Mouse (Mus musculus) gastrocnemius, postnatal 14 days (tissue): Measurements from ENCODE around the gene Skap1. TPM values are rescaled to one million over a fixed set of nuclear protein-coding genes. Genes with fewer than 3 reads are reported as not detected.
A peak's percentile ranks its signal among the peaks of the same experiment; 100 is the strongest.

Experiments
- DNase-seq: peaks from one replicate; pipeline ENCODE4 v3.0.0; 2021; ENCODE audit warnings: mixed read lengths
- intact Hi-C: fragments of 180-260 bp; cut with DNase I; formaldehyde crosslinking; loops from one replicate; pipeline ENCODE4 v1.15.1; 2025; ENCODE audit warnings: low total_unique reads
- total RNA-seq, 2 experiments: library from RNA; stranded (reverse); gene quantifications; 2 replicates each; pipeline ENCODE4 v1.2.3; 2021

Skap1 gene
- total RNA-seq, 2 experiments from 2014 or later = 0.20 TPM; not detected in 1

GRCm38 (mm10) chr11:96728577-96728976, 264.2 kb downstream of the Skap1 start:
- no peak for DNase-seq
- intact Hi-C loops = no loop called here

GRCm38 (mm10) chr11:96729462-96729861, 265.1 kb downstream of the Skap1 start:
- intact Hi-C loops = no loop called here
- no peak for DNase-seq

DNA sequence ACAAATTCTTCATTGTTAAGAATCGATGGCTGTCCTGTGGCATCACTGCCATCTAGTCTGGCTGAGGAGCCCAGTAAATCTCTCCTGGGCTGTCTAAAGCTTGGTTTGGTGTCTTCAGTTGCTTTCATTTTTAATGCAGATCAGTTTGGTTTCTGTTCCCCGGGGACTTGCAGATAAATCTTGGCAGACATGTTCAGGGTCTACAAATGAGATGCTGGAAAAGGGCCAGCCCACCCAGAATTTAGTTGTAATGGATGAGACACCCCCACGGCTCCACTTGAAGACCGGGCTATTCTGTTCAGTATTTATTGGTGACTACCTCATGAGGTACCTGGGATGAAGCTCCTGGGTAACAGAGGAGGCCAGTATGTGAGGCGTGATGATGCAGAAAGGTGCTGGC, 265.9 kb downstream of the Skap1 start:
- intact Hi-C loops = no loop called here

DNA sequence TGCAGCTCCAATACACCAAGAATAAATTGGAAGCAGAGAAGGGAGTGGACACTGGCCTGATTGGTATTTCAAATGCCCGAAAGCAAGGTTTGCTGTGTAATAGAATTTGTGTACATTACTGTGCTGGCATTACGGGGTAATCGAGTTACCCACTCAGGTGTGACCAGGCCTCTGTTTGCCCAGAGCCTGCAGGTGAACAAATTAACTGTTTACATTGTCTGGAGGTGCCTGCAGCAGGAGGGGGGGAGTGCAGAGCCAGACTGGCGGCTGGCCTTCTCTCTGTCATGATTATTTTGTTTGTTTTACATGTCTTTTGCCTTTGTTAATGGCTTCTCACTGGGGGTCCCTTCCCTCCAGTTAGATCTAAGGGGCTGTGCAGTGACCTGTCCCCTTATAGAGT, 268.3 kb downstream of the Skap1 start:
- DNase-seq = no peak
- intact Hi-C loops = no loop called here

More for the DNA sequence above, 265.9 kb downstream of the Skap1 start:
- DNase-seq = no peak

DNA sequence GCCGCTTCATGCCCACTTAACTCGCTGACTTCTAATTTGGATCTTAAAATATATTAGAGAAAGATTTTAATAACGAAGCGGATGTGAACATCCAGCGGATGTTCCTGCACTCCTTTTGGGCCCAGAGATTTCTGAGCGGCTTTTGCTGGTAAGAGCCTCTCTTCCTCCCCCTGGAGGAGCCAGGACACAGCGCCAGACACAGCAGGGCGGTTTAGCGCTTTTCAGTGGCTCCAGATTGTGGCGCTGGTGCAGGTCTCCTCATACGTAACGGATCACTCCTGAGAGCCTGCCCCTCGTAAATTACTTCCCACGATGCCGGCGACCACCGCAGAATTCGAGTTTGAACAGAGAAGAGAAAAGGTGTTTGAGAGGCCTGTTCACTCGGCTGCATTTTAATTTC, 271.5 kb downstream of the Skap1 start:
- peak; percentile 46 for DNase-seq
- intact Hi-C loops = no loop called here

DNA sequence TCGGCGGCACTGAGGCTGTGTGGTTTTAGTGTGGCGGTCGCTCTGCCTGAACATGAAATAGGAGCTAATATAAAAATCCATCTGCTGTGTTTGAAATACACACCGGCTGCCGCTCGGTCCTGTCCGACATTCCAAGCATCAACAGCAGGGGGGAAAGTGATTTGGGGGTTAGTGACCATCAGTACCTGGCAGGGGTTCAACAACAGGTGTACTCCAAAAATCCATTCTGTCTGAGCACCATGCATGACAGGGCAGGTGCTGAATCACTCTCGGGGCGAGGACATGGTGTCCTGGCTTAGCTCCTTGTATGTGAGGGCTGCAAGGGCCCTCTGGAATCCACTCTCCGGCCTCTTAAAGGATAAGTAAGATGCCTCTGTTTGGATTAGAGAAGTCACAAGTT, 272.0 kb downstream of the Skap1 start:
- intact Hi-C loops = no loop called here
- DNase-seq = no peak

DNA sequence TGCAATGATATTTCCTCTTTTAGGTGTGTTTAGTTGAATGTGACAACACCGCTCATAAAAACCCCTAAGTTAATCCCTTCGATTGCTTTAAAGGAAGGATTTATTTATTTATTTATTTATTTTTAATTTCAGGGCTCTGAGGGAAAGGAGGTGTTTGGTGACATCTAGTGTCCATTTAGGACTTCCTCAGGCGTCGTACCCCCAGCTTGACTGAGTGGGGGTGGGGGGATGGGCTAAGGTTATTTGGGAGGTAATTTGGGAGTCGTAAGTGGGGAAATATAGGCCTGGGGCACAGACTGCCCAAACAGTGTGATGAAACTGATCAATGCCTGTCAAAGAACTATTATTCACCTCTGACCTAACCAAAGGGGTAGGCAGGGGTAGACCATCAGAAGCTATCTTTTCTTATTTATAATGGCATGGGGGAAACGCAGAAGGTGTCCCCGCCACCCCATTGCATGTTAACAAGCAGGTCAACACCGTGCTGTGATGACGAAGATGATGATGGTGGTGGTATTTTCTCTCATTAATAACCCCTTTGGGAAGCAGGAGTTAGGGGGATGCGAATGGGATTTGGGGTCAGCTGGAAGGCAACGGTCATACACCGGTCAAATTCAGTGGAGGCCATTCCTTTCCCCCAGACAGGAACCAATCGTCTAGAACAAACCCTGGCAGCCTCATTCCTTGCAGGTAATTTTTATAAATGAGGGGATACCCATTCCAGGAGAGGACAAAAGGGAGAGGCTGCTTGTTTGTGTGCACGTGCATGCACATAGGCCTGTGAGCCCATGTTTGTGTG, 273.5 kb downstream of the Skap1 start:
- no peak for DNase-seq
- intact Hi-C loops = no loop called here

GRCm38 (mm10) chr11:96740796-96741195, 276.4 kb downstream of the Skap1 start:
- no peak for DNase-seq
- intact Hi-C loops = no loop called here

GRCm38 (mm10) chr11:96741995-96742394, 277.6 kb downstream of the Skap1 start:
- no peak for DNase-seq
- intact Hi-C loops = no loop called here

- intact Hi-C loops = no loop called here
- DNase-seq = no peak
Measured at GRCm38 (mm10) chr11:96743000-96743399, 278.6 kb downstream of the Skap1 start.

GRCm38 (mm10) chr11:96743891-96744290, 279.5 kb downstream of the Skap1 start:
- no peak for DNase-seq
- intact Hi-C loops = no loop called here

DNA sequence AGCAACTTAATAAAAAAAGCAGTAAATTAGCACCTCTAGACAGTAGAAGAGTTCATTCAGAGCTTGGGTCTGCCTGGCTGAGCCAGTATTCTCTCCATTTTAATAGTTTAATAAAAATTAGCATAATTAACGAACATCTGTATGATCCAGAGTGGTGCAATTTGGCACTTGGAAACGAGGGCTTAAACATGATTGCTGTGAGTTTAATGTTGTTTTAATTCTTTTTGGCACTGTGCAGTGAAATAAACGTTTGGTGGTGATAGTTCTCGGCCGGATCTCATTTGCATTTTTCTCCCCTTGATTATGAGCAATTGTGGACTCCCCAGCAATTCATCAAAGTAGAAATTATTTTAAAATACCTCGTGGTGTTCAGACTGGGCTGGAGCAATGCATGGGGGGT, 282.3 kb downstream of the Skap1 start:
- no peak for DNase-seq
- intact Hi-C loops = no loop called here

- no peak for DNase-seq
- intact Hi-C loops = no loop called here
Measured at GRCm38 (mm10) chr11:96747555-96747954, 283.2 kb downstream of the Skap1 start.

- no peak for DNase-seq
- intact Hi-C loops = no loop called here
Measured at GRCm38 (mm10) chr11:96755298-96755697, 290.9 kb downstream of the Skap1 start.

DNA sequence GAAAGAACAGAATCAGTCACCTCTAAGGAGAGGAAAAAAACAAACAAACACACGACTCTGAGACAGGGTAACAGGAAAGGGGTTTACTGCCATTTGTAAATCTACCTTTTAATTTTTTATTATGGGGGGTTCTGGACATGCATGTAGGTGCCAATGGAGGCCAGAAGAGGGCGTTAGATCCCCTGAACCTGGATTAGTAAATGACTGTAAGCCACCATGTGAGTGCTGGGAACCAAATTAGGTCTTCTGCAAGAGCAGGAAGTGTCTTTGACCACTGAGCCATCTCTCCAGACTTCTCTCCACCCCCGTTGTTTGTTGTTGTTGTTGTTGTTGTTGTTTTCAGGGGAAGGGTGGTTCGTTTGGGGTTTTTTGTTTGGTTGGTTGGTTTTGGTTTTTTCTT, 293.0 kb downstream of the Skap1 start:
- intact Hi-C loops = no loop called here
- no peak for DNase-seq

- intact Hi-C loops = loop anchor here (2.0 kb wide), 1 partner anchor 102 kb away; no protein-coding TSS in a partner anchor
- DNase-seq = no peak
Measured at GRCm38 (mm10) chr11:96758402-96758801, 294.0 kb downstream of the Skap1 start.

DNA sequence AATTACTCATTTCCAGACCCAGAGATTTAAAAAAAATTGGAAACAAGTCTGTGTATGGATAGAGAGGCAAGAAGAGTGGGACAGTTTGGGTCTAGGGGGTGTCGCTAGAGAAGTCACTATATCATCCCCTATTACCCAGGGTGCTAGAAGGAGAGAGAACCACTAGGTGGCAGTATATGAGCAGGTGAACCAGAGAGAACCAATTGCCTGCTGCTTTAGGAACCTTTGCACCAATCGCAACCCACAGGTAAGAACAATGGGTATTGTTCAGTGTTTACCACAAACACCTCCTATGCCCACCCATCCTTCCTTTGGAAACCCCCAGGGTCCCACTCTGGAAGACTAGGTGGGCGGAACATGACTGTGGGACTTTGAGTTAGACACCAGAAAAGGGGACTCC, 295.6 kb downstream of the Skap1 start:
- peak; percentile 20 for DNase-seq
- intact Hi-C loops = no loop called here

GRCm38 (mm10) chr11:96761984-96762383, 297.6 kb downstream of the Skap1 start:
- intact Hi-C loops = no loop called here

GRCm38 (mm10) chr11:96762742-96763470, 298.5 kb downstream of the Skap1 start:
- intact Hi-C loops = no loop called here
- peak; percentile 36 for DNase-seq

More at GRCm38 (mm10) chr11:96761984-96762383, 297.6 kb downstream of the Skap1 start:
- no peak for DNase-seq

- no peak for DNase-seq
- intact Hi-C loops = no loop called here
Measured at GRCm38 (mm10) chr11:96764511-96765350, 300.3 kb downstream of the Skap1 start.
